Mouse (Mus musculus) embryonic facial prominence, embryonic 11.5 days (tissue): ENCODE data around the gene Gm10160. TPM values are rescaled to one million over a fixed set of nuclear protein-coding genes. Genes with fewer than 3 reads are reported as not detected.

ENCODE experiments used
- ATAC-seq: fragments of 200-750 bp; cut with Nextera tagmentation; replicated peaks from 2 replicates; pipeline ENCODE4 v1.8.0; 2017; ENCODE audit warnings: low read depth; ENCODE audit not compliant: insufficient number of reproducible peaks, low FRiP score, low TSS enrichment
- DNase-seq: peaks from one replicate; pipeline ENCODE4 v3.0.0-alpha.2; 2015; ENCODE audit warnings: low spot score
- H3K27ac ChIP-seq: fragments of 300-500 bp; sonication (generic); replicated peaks from 2 replicates; pipeline ENCODE4 v1.5.1; 2014; ENCODE audit warnings: mild to moderate bottlenecking, low read depth, low read length, control low read depth
- H3K27me3 ChIP-seq: fragments of 300-500 bp; sonication (generic); 2 replicates; pipeline ENCODE4 v1.6.1; 2014; ENCODE audit warnings: mild to moderate bottlenecking, low read length, moderate library complexity, mixed read lengths; ENCODE audit not compliant: control insufficient read depth, insufficient read depth
- H3K36me3 ChIP-seq: fragments of 300-500 bp; sonication (generic); replicated peaks from 2 replicates; pipeline ENCODE4 v1.6.1; 2014; ENCODE audit warnings: low read depth, mild to moderate bottlenecking, low read length, moderate library complexity, mixed read lengths; ENCODE audit not compliant: control insufficient read depth, insufficient read depth
- H3K4me1 ChIP-seq: fragments of 300-500 bp; sonication (generic); 2 replicates; pipeline ENCODE4 v1.6.1; 2014; ENCODE audit warnings: low read length, mixed read lengths; ENCODE audit not compliant: control insufficient read depth, insufficient read depth
- H3K4me2 ChIP-seq: fragments of 300-500 bp; sonication (generic); 2 replicates; pipeline ENCODE4 v1.6.1; 2014; ENCODE audit warnings: low read depth, mild to moderate bottlenecking, control low read depth, low read length, moderate library complexity
- H3K4me3 ChIP-seq: fragments of 300-500 bp; sonication (generic); 2 replicates; pipeline ENCODE4 v1.5.1; 2014; ENCODE audit warnings: low read depth, low read length, control low read depth
- H3K9ac ChIP-seq: fragments of 300-500 bp; sonication (generic); replicated peaks from 2 replicates; pipeline ENCODE4 v1.6.1; 2014; ENCODE audit warnings: mild to moderate bottlenecking, control low read depth, low read length
- H3K9me3 ChIP-seq: fragments of 300-500 bp; sonication (generic); replicated peaks from 2 replicates; pipeline ENCODE4 v1.6.1; 2016; ENCODE audit warnings: mild to moderate bottlenecking, low read length, inconsistent platforms, mixed read lengths; ENCODE audit not compliant: control insufficient read depth
- whole genome bisulfite sequencing: fragments of 180-500 bp; shearing (Covaris S2); extraction: QIAGEN DNeasy Blood & Tissue Kit; methylation state at CpG from one replicate; pipeline ENCODE4 v1.1.7; 2014; 5-methylcytosine and 5-hydroxymethylcytosine counted together
- polyA plus RNA-seq: library from polyadenylated mRNA; unstranded; fragments of >200 nt; fragmentation: Nextera tagmentation; extraction: Ambion mirVana; gene quantifications from 2 replicates; pipeline ENCODE4 v1.2.1, GENCODE M21; 2014

The Gm10160 gene
- polyA plus RNA-seq: not detected in 2 replicates

DNA sequence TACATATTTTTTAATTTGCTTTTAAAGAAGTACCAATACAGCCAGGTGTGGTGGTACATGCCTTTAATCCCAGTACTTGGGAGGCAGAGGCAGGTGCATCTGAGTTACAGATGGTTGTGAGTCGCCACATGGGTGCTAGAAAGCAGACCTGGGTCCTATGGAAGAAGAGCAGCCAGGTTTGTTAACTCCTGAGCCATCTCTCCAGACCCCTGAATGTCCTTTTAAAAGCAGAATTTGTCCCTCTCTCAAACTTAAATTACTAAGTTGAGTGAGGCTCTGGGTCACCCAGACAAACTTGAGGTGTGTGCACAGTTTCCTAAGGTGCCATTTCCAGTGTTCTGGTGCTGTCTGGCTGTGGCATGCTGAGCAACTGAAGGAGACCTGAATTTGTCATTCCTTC is at the start of gene Gm10160:
TSS of gene Gm10160 (minus strand) at position 101 of the 400 bp plus-strand sequence.
- no peaks in the 10 kb centered on the region for H3K9me3 ChIP-seq
- no peaks in the 10 kb centered on the region for H3K36me3 ChIP-seq
- ATAC-seq (no peak), DNase-seq (no peak)
- H3K4me1 ChIP-seq: no peaks in the 10 kb centered on the region; the same call in 1 of the 2 replicates
- H3K4me2 ChIP-seq: no peak within 1 kb of the TSS
- H3K4me3 ChIP-seq: no peak within 1 kb of the TSS
- no peak within 1 kb of the TSS for H3K9ac ChIP-seq
- 74% methylated on average over 1 of the region's 1 CpGs for WGBS
- peaks cover 8% of the 10 kb centered on the region for H3K27me3 ChIP-seq
- no peak within 1 kb of the TSS for H3K27ac ChIP-seq

DNA sequence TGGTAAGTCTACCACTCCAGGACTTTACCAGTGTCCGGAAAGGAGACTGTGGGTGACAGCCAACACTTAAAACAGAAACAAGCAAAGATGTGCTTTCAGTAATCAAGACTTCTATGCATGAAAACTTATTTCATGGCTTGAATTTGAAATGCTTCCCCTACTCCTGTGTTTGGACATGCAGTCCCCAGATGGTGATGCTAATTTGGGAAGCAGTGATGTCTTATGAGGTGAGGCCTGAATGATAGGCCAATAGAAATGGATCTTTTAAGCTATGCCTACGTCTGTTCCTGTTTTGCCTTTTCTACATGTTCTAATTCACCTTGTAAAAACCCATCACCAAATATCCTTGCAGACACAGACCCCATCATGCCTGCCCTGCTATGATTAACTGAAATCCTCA is 49.3 kb upstream of the Gm10160 start:
- WGBS: 87% methylated on average over 2 of the region's 2 CpGs
- Histone ChIP-seq H3K9me3 (no peaks in the 10 kb centered on the region), H3K4me3 (no peak overlapping the region), H3K9ac (no peak overlapping the region), H3K4me2 (no peak overlapping the region), H3K27ac (no peak overlapping the region), H3K4me1 (no peaks in the 10 kb centered on the region), H3K27me3 (no peaks in the 10 kb centered on the region), H3K36me3 (no peaks in the 10 kb centered on the region; the same call in 1 of the 2 replicates)
- ATAC-seq (no peak), DNase-seq (no peak)

- DNase-seq (no peak), ATAC-seq (no peak)
- H3K9ac ChIP-seq: no peak overlapping the region
- WGBS: 69% methylated on average over 4 of the region's 4 CpGs
- H3K4me2 ChIP-seq: no peak overlapping the region
- no peaks in the 10 kb centered on the region for H3K27me3 ChIP-seq
- H3K9me3 ChIP-seq: no peaks in the 10 kb centered on the region
- no peak overlapping the region for H3K4me3 ChIP-seq
- no peaks in the 10 kb centered on the region; the same call in 1 of the 2 replicates for H3K36me3 ChIP-seq
- H3K4me1 ChIP-seq: no peaks in the 10 kb centered on the region
- no peak overlapping the region for H3K27ac ChIP-seq
Measured at GRCm38 (mm10) chr7:81904094-81904493, 48.5 kb upstream of the Gm10160 start.

DNA sequence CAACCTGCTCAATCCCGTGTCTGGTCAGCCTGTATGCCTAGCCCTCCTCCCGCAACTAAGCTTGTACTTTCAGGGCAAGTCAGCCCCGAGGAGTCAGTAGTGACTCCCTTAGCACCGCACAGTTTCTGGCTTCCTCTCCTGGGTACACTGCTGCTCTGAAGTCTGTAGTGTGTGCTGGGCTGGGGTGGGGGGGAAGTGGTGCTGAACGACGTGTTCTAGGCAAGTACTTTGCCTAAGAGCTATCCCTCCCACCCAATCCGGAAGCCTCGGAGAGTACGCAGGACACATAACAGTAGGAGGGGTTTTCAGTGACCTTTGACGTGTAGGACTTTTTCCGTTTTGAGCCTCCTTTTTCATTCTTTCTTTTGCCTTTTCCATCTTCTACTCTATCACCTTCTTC is 43.8 kb upstream of the Gm10160 start:
- Histone ChIP-seq H3K9ac (no peak overlapping the region), H3K4me1 (no peaks in the 10 kb centered on the region), H3K36me3 (no peaks in the 10 kb centered on the region), H3K27ac (no peak overlapping the region), H3K4me2 (no peak overlapping the region), H3K4me3 (no peak overlapping the region), H3K27me3 (no peaks in the 10 kb centered on the region), H3K9me3 (no peaks in the 10 kb centered on the region)
- DNase-seq (no peak), ATAC-seq (no peak)
- WGBS: 78% methylated on average over 11 of the region's 11 CpGs

DNA sequence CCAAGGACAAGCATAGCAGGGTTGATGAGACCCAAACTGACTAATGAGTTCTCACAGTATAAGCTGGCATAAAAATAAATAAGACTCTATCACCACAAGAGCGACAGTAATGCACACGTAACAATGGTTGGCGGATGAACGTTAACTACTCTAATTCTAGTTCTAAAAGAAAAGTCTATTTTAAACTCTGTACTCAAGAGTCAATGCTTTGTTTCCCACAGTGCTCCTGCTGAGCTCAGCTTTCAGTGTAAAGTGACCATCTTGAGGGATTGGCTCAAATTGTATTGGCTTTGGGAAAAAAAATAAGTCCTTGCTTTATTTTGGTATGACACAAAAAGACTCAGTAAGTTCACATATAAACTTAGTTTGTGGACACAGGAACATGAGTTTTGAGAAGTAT is 29.5 kb upstream of the Gm10160 start:
- no peaks in the 10 kb centered on the region for H3K27me3 ChIP-seq
- H3K4me2 ChIP-seq: no peak overlapping the region
- H3K36me3 ChIP-seq: no peaks in the 10 kb centered on the region
- H3K4me1 ChIP-seq: no peaks in the 10 kb centered on the region
- WGBS: 85% methylated on average over 4 of the region's 4 CpGs
- ATAC-seq (no peak), DNase-seq (no peak)
- no peaks in the 10 kb centered on the region for H3K9me3 ChIP-seq
- no peak overlapping the region for H3K27ac ChIP-seq
- no peak overlapping the region for H3K4me3 ChIP-seq
- H3K9ac ChIP-seq: no peak overlapping the region

DNA sequence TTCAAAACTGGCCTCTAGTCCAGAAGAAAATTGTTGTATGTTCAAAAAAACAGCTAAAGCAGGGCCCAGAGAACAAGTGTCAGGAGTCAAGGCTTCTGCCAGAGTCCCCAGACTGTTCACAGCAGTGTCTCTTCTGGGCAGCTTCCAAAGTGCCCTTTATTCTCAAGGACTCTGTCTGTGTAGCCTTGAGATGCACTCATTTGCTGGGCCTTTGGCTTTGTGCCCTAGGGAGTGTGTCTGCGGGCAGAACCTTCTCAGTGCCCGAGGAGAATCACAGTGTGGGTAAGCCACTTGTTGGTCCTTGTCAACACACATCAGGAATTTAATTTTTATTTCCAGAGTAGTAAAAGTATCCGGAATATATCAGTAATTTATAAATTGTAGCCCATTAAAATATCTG is 26.0 kb upstream of the Gm10160 start:
- DNase-seq (no peak), ATAC-seq (no peak)
- Histone ChIP-seq H3K36me3 (no peaks in the 10 kb centered on the region), H3K9me3 (no peaks in the 10 kb centered on the region), H3K4me1 (no peaks in the 10 kb centered on the region), H3K27me3 (no peaks in the 10 kb centered on the region), H3K9ac (no peak overlapping the region), H3K4me3 (no peak overlapping the region), H3K27ac (no peak overlapping the region), H3K4me2 (no peak overlapping the region)
- WGBS: 86% methylated on average over 3 of the region's 3 CpGs

GRCm38 (mm10) chr7:81880797-81881196 is 25.2 kb upstream of the Gm10160 start:
- Histone ChIP-seq H3K4me2 (no peak overlapping the region), H3K36me3 (no peaks in the 10 kb centered on the region), H3K4me3 (no peak overlapping the region), H3K9me3 (no peaks in the 10 kb centered on the region), H3K4me1 (no peaks in the 10 kb centered on the region), H3K27me3 (no peaks in the 10 kb centered on the region), H3K9ac (no peak overlapping the region), H3K27ac (no peak overlapping the region)
- ATAC-seq (no peak), DNase-seq (no peak)
- WGBS: 93% methylated on average over 4 of the region's 4 CpGs

- Histone ChIP-seq H3K27me3 (no peaks in the 10 kb centered on the region), H3K9me3 (no peaks in the 10 kb centered on the region), H3K27ac (no peak overlapping the region), H3K4me2 (no peak overlapping the region), H3K36me3 (no peaks in the 10 kb centered on the region), H3K4me3 (no peak overlapping the region), H3K9ac (no peak overlapping the region), H3K4me1 (no peaks in the 10 kb centered on the region)
- WGBS: 80% methylated on average over 5 of the region's 5 CpGs
- ATAC-seq (no peak), DNase-seq (no peak)
Measured at GRCm38 (mm10) chr7:81880286-81880685, 24.7 kb upstream of the Gm10160 start.
